Mouse (Mus musculus): ENCODE measurements at regions not wholly inside any gene's neighbourhood (a gene's known extent, or its start where the extent isn't known, plus 50 kb on each side); places are given as distances from the start of the nearest gene placed in this dataset.

DNA sequence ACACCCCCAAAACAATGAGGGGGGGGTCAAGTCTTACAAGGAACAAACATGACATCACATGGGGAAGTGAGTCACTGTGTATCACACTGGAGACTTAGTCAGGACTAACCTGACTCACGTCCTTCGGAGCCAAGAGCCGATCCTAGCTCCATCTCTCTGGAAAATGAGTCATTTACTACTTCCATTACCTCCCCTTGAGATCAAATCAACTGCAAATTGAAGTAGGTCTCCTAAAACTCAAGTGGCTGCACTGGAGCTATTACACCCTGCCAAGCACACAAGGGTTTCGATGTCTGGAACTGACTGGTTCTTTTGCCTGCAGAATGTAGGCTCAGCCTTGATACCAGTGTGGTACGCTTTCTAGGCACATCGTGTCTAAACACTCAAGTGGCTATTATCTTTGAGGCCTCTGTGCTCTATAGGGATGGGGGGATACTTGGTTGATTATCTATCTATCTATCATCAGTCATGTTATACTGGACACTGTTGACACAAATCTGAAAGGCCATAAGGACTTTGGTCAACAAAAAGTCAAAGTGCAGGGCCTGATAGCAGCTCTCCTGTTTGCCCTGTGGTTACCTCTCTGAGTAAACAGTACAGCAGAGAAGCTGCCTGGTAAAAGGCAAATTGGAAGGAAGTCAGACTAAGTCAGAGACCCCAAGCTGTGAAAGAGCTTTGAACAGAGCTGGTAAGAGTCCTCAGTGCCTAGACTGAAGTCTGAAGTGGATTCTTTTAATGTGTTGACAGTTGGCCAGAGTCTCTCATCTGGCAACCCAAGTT lies 167.5 kb upstream of the Jmjd1c start:
- Histone ChIP-seq H3K9me3 (ENCODE audit: control insufficient read depth, low read length) (no peaks in the 10 kb centered on the region), H3K4me2 (ENCODE audit: low read depth) (no peak overlapping the region), H3K36me3 (replicated peaks; ENCODE audit: control insufficient read depth, insufficient read depth, low read depth) (no peaks in the 10 kb centered on the region), H3K27ac (no peak overlapping the region), H3K4me1 (replicated peaks; ENCODE audit: control insufficient read depth in 2 of 2, insufficient read depth in 2 of 2, low read length in 1 of 2) (peaks cover 0 to 15% of the 10 kb centered on the region in 2 experiments; a peak in 2 of 4 replicates), H3K4me3 (ENCODE audit: insufficient read depth in 1 of 2, low read depth in 2 of 2, low read length in 2 of 2) (no peak overlapping the region), H3K9ac (replicated peaks) (no peak overlapping the region), H3K27me3 (ENCODE audit: control insufficient read depth, insufficient read depth, low read length) (no peaks in the 10 kb centered on the region)
- WGBS (ENCODE audit: insufficient replicate concordance), result 44% methylated on average over 6 of the region's 6 CpGs
- DNase-seq (ENCODE audit: low read depth in 3 of 3, low spot score in 3 of 3) (no peak), ATAC-seq (ENCODE audit: insufficient read depth) (peak; percentile 65)
- TF ChIP-seq EP300 (IDR thresholded peaks at IDR 0.05; ENCODE audit: low read depth) (no peak), CTCF (IDR thresholded peaks at IDR 0.05; ENCODE audit: low read depth) (no peak)

GRCm38 (mm10) chr10:66930563-66930962 lies 165.4 kb upstream of the Jmjd1c start:
- no peak overlapping the region for H3K4me3 ChIP-seq (ENCODE audit: insufficient read depth in 1 of 2, low read depth in 2 of 2, low read length in 2 of 2)
- no peak overlapping the region for H3K27ac ChIP-seq
- WGBS (ENCODE audit: insufficient replicate concordance), result 37% methylated on average over 10 of the region's 10 CpGs
- ATAC-seq (ENCODE audit: insufficient read depth), result no peak
- no peaks in the 10 kb centered on the region for H3K9me3 ChIP-seq (ENCODE audit: control insufficient read depth, low read length)
- DNase-seq (ENCODE audit: low read depth in 3 of 3, low spot score in 3 of 3), result no peak
- H3K9ac ChIP-seq (replicated peaks), result no peak overlapping the region
- H3K4me1 ChIP-seq (replicated peaks; ENCODE audit: control insufficient read depth in 2 of 2, insufficient read depth in 2 of 2, low read length in 1 of 2), result peaks cover 0 to 14% of the 10 kb centered on the region in 2 experiments; a peak in 2 of 4 replicates
- TF ChIP-seq EP300 (IDR thresholded peaks at IDR 0.05; ENCODE audit: low read depth) (no peak), CTCF (IDR thresholded peaks at IDR 0.05; ENCODE audit: low read depth) (no peak)
- H3K36me3 ChIP-seq (replicated peaks; ENCODE audit: control insufficient read depth, insufficient read depth, low read depth), result no peaks in the 10 kb centered on the region
- no peaks in the 10 kb centered on the region for H3K27me3 ChIP-seq (ENCODE audit: control insufficient read depth, insufficient read depth, low read length)
- no peak overlapping the region for H3K4me2 ChIP-seq (ENCODE audit: low read depth)

- no peaks in the 10 kb centered on the region for H3K27me3 ChIP-seq (ENCODE audit: control insufficient read depth, insufficient read depth, low read length)
- DNase-seq (ENCODE audit: low read depth in 3 of 3, low spot score in 3 of 3) (no peak), ATAC-seq (ENCODE audit: insufficient read depth) (no peak)
- H3K4me2 ChIP-seq (ENCODE audit: low read depth), result no peak overlapping the region
- no peak overlapping the region for H3K9ac ChIP-seq (replicated peaks)
- no peak overlapping the region for H3K27ac ChIP-seq
- TF ChIP-seq EP300 (IDR thresholded peaks at IDR 0.05; ENCODE audit: low read depth) (no peak), CTCF (IDR thresholded peaks at IDR 0.05; ENCODE audit: low read depth) (no peak)
- no peaks in the 10 kb centered on the region for H3K9me3 ChIP-seq (ENCODE audit: control insufficient read depth, low read length)
- WGBS (ENCODE audit: insufficient replicate concordance), result 60% methylated on average over 7 of the region's 7 CpGs
- no peaks in the 10 kb centered on the region for H3K36me3 ChIP-seq (replicated peaks; ENCODE audit: control insufficient read depth, insufficient read depth, low read depth)
- no peak overlapping the region for H3K4me3 ChIP-seq (ENCODE audit: insufficient read depth in 1 of 2, low read depth in 2 of 2, low read length in 2 of 2)
- peaks cover 0 to 12% of the 10 kb centered on the region in 2 experiments; a peak in 2 of 4 replicates for H3K4me1 ChIP-seq (replicated peaks; ENCODE audit: control insufficient read depth in 2 of 2, insufficient read depth in 2 of 2, low read length in 1 of 2)
These were observed 164.4 kb upstream of the Jmjd1c start for GRCm38 (mm10) chr10:66931505-66931904.

DNA sequence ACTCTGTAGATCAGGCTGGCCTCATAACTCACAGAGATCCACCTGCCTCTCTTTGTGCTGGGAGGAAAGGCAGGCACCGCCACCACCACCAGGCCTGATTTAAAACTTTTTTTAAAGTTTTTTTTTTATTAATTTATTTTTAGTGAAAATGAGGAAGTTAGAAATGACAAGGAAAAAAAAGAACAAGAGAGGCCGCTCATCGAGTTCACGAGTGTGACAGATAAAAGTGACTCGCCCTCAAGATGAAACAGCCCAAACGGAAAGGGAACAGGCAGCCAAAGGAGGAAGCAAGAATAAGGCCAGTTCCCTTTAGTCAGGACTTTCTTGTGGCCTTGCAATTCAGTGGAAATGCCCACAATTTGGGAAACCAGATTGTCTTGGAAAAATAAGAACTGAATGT lies 163.4 kb upstream of the Jmjd1c start:
- no peak overlapping the region for H3K4me3 ChIP-seq (ENCODE audit: insufficient read depth in 1 of 2, low read depth in 2 of 2, low read length in 2 of 2)
- no peak overlapping the region for H3K27ac ChIP-seq
- no peak overlapping the region for H3K9ac ChIP-seq (replicated peaks)
- peaks cover 0 to 9% of the 10 kb centered on the region in 2 experiments; a peak in 2 of 4 replicates for H3K4me1 ChIP-seq (replicated peaks; ENCODE audit: control insufficient read depth in 2 of 2, insufficient read depth in 2 of 2, low read length in 1 of 2)
- H3K27me3 ChIP-seq (ENCODE audit: control insufficient read depth, insufficient read depth, low read length), result no peaks in the 10 kb centered on the region
- WGBS (ENCODE audit: insufficient replicate concordance), result 18% methylated on average over 6 of the region's 6 CpGs
- no peak for DNase-seq (ENCODE audit: low read depth in 3 of 3, low spot score in 3 of 3)
- no peak for ATAC-seq (ENCODE audit: insufficient read depth)
- no peaks in the 10 kb centered on the region for H3K36me3 ChIP-seq (replicated peaks; ENCODE audit: control insufficient read depth, insufficient read depth, low read depth)
- TF ChIP-seq CTCF (IDR thresholded peaks at IDR 0.05; ENCODE audit: low read depth), result no peak
- no peak for TF ChIP-seq EP300 (IDR thresholded peaks at IDR 0.05; ENCODE audit: low read depth)
- no peak overlapping the region for H3K4me2 ChIP-seq (ENCODE audit: low read depth)
- H3K9me3 ChIP-seq (ENCODE audit: control insufficient read depth, low read length), result no peaks in the 10 kb centered on the region

DNA sequence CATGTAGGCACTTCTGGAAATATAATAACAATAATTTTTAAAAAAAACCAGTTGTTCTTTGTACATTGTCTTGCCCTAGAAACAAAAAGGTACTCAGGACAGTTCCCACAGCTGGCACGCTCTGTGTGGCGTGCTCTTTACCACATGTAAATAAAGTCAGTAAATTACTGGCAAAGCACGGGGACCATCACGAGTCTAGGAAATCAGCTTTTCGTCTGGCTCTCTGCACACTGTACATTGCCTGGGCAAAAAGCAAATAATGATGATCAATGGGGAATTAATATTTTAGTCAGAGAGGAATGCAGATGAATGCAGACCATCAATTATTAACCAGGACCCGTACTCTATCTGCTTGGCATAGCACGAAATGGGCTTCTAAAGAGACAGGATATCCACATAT lies 162.2 kb upstream of the Jmjd1c start:
- no peaks in the 10 kb centered on the region for H3K36me3 ChIP-seq (replicated peaks; ENCODE audit: control insufficient read depth, insufficient read depth, low read depth)
- WGBS (ENCODE audit: insufficient replicate concordance), result 64% methylated on average over 7 of the region's 7 CpGs
- ATAC-seq (ENCODE audit: insufficient read depth), result no peak
- TF ChIP-seq CTCF (IDR thresholded peaks at IDR 0.05; ENCODE audit: low read depth), result no peak
- no peak for TF ChIP-seq EP300 (IDR thresholded peaks at IDR 0.05; ENCODE audit: low read depth)
- H3K4me2 ChIP-seq (ENCODE audit: low read depth), result no peak overlapping the region
- peaks cover 0 to 2% of the 10 kb centered on the region in 2 experiments; a peak in 2 of 4 replicates for H3K4me1 ChIP-seq (replicated peaks; ENCODE audit: control insufficient read depth in 2 of 2, insufficient read depth in 2 of 2, low read length in 1 of 2)
- no peak overlapping the region for H3K27ac ChIP-seq
- no peak for DNase-seq (ENCODE audit: low read depth in 3 of 3, low spot score in 3 of 3)
- no peaks in the 10 kb centered on the region for H3K27me3 ChIP-seq (ENCODE audit: control insufficient read depth, insufficient read depth, low read length)
- H3K4me3 ChIP-seq (ENCODE audit: insufficient read depth in 1 of 2, low read depth in 2 of 2, low read length in 2 of 2), result no peak overlapping the region
- H3K9me3 ChIP-seq (ENCODE audit: control insufficient read depth, low read length), result no peaks in the 10 kb centered on the region
- no peak overlapping the region for H3K9ac ChIP-seq (replicated peaks)

Measured in liver, embryonic 14.5 days (tissue).